Mouse (Mus musculus) layer of hippocampus, adult 18-20 months (tissue): Measurements from ENCODE around the gene A930018P22Rik. TPM values are rescaled to one million over a fixed set of nuclear protein-coding genes. Genes with fewer than 3 reads are reported as not detected.

Experiments
- DNase-seq, 2 experiments: peaks; one replicate each; pipeline ENCODE4 v3.0.0; 2022; ENCODE audit warnings: low spot score in 2 of 2
- total RNA-seq, 2 experiments: library from RNA; stranded (reverse); gene quantifications; 2 replicates each; pipeline ENCODE4 v1.2.3; 2021

Gene A930018P22Rik
- total RNA-seq, 2 experiments from 2014 or later = 0.40 TPM; not detected in 1

DNA sequence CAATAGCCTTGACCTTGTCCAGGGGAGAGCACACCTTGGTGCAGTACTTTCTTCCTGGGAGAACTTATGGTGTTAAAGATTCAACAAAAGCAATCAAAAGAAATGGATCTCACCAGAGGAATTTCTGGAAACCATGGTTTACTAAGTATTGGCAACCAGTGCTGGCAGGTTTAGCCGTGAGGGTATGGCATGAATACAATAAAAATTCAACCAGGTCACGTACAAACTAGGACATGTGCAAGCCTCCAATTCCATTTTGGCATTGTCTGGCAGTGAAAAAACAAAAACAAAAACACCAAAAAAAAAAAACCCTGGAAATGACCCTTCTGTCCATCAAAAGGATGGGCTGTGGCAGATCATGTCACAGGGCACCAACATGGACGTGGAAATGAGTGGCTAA, 31.3 kb downstream of the A930018P22Rik start:
- no peak for DNase-seq

DNA sequence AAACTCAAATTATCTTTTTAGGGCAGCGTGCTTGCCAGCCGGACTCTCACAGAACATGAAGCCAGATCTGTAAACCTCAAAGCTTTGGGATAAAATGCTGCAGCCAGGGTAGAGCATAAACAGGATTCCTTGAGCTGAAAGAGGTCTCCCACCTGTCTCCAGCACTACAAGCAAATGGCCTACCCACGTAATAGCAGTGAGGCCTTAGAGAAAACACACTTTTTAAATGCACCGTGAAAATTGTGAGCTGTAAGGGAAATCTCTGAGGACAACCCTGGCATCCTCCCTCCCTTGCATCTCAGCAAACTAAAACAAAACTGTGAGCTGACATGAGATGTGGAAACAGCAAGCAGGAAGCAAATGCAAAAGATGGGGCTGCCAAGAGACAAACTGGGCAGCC, 35.3 kb downstream of the A930018P22Rik start:
- no peak for DNase-seq

DNA sequence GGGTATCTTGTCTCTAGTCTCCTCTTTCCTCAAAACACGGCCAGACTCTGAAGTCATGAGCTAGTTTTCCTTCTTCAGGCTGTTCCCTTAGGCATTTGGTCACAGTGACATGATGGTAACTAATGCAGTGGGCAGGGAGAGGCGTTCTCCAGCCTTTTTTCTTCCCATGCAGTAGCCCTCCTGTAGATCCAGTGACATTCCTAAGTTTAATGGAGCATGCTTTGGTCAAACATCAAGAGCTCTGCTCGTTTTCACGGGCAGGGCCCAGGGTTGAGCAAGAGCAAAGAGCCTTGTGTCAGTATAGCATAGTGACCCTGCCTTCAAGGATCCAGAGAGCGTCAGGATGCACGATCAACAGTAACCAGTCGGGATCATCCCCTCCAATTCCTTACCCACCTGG, 40.8 kb downstream of the A930018P22Rik start:
- DNase-seq = no peak

DNA sequence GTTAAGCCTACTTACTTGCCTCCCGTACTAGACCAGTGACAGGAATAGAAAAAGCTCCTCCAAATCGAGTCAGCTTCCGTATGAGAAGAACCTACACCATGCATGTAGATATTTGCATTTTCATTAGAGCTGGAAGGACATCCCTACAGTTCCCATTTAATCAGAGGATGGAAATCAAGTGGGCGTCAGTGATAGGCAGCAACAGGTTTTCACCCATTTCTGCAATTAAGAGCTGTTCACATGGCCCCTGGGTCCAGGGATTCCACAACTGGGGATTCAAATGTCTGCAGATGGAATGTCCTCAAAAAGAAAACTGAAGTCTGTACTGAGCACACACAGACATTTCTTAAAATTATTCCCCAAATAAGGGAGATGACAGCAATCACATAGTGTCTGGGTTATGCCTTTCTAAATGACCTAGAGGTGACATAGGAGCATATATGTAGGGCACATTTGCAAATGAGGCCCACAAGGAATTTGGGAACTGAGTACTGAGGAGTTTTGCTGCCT, 41.5 kb downstream of the A930018P22Rik start:
- DNase-seq = no peak

DNA sequence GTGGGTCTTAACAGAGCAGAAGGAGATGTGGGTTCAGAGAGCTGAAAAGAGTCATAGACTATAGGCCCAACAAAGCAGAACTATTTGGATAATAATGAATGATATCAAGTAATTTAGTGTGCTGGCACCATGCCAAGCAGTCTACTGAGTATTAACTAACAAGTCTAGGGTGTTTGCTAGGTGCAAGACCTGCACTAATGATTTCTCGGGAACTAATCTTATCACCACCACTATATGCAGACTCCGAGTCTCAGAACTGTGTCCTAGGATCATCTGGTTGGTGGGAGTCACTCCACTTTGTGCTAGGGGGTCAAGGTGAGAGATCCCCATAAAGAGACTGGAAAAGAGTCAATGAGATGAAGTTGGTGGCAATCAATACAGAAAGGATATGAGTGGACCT, 43.1 kb downstream of the A930018P22Rik start:
- DNase-seq = no peak

DNA sequence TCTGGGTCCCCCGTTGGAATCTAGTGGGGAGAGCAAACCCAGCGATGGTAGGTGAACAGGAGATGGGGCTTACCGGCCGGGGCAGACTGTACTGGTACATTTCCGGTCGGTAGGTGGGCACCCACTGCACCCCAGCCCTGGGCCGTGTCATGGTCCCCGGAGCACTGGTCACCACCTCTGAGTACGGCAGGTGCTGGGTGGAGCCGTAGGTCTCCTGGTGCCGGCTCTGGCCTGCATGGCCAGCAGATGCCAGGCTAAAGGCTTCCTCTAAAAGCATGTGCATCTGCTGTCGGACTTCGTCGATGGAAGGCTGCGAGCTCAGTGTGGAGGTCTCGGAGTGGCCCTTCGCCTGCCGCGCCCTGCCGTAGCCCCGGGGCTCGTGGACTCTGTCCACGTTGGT, 45.2 kb downstream of the A930018P22Rik start:
- no peak for DNase-seq

DNA sequence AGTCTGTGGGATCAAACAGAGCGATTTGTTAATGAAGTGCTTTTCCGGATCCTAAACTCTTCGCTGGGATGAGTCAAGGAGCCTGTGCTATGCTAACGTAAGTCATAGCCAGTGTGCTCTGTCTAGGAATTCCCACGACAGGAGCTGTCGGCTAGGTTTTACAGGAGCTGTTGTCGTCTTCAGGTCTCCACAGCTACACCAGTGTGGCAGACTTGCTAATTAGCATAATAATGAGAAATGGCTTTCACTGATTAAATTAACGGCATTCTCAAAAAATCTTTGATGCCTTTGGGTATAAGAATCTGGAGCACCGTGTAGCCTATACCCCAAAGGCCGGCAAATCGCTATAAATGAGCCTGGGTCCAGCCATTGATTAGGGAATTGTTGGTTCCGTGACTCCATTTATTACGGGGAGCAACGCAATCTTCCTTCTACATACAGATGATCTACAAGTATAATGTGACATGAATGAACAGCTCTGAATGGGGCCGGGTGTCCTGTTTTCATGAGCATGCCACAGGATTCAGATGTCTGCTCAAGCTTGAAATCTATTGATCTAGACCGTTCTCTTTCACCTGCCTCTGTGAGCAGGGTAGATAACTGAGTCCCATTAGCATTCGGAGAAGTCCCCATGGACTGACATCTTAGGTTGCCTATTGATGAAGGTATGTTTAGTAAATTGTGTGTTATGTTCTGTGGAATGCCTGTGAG, 45.8 kb downstream of the A930018P22Rik start:
- DNase-seq = no peak

DNA sequence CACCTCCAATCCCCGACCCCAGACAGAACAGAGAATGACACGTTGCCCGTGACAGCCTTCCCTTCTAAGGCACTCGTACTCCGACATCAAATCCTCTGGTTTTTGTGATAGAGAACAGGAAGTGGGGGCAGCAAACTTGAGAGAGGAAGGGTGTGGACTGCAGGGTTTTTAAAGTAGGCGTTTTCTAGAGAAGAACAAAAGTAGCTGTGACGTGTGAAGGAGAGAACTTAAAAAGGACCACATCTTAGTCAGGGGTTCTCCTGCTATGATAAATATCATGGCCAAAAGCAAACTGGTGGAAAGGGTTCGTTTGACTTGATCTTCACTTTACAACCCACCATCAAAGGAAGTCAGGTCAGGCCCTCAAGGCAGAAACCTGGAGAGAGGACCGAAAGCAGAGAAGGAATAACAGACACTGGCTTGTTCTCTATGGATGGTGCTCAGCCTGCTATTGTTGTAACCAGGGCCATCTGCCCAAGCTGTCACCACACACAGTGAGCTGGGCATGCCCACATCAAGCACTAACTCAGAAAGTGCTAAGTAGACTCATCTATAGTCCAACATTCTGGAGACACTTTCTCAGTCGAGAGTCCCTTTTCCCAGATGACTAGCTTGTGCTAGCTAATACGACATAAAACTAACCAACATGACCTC, 50.3 kb downstream of the A930018P22Rik start:
- peak in 1 of 2 experiments; percentile 48 for DNase-seq

DNA sequence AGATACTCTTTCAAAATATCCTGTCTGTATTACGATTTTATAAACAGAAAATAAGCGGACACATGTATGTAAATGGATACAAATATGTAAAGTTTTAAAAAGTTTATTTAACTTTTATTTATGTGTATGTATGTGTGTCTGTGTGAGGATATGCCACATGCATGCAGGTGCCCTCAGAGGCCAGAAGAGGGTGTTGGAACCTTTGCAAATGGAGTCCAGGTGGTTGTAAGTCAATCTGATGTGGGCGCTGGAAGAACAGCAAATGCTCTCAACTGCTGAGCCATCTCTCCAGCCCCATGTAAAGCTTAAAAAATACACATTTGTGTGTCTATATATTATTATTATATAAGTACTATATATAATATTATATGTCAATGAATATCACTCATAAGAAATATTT, 50.9 kb downstream of the A930018P22Rik start:
- DNase-seq = no peak

Other genes with a start within 250 kb of the A930018P22Rik start
- 10 to 100 TPM; 19.0 to 19.8 TPM for gene Lmo2, start 164.8 kb upstream of the A930018P22Rik start, total RNA-seq
- gene Fbxo3, start 95.0 kb upstream of the A930018P22Rik start, total RNA-seq = 10 to 100 TPM; 43.3 to 46.4 TPM
- gene 4931422A03Rik, start 94.4 kb upstream of the A930018P22Rik start, total RNA-seq = not detected
- gene Gm10912, start 56.9 kb upstream of the A930018P22Rik start, total RNA-seq = under 1 TPM; 0.25 to 0.71 TPM
- not detected for gene Gm10799, start 54.2 kb upstream of the A930018P22Rik start, total RNA-seq
- 1 to 10 TPM in 1 of 2 experiments, under 1 TPM in 1; 0.66 to 1.4 TPM for gene Cd59b, start 52.9 kb upstream of the A930018P22Rik start, total RNA-seq
- gene Cd59a, start 27.0 kb upstream of the A930018P22Rik start, total RNA-seq = 1 to 10 TPM; 3.7 to 5.3 TPM